Mouse (Mus musculus) limb, embryonic 15.5 days (tissue): ENCODE data around the gene Gm26992. TPM values are rescaled to one million over a fixed set of nuclear protein-coding genes. Genes with fewer than 3 reads are reported as not detected.

Experiments
- ATAC-seq: fragments of 200-750 bp; cut with Nextera tagmentation; 2 replicates; pipeline ENCODE4 v1.8.0; 2017; ENCODE audit warnings: low read depth, moderate TSS enrichment; ENCODE audit not compliant: insufficient number of reproducible peaks, low FRiP score, low TSS enrichment
- H3K27ac ChIP-seq: fragments of 300-500 bp; sonication (generic); 2 replicates; pipeline ENCODE4 v1.5.1; 2015; ENCODE audit warnings: moderate library complexity, mild to moderate bottlenecking, inconsistent platforms
- H3K27me3 ChIP-seq: fragments of 300-500 bp; sonication (generic); 2 replicates; pipeline ENCODE4 v1.6.1; 2015; ENCODE audit warnings: inconsistent platforms
- H3K36me3 ChIP-seq: fragments of 300-500 bp; sonication (generic); 2 replicates; pipeline ENCODE4 v1.6.1; 2015; ENCODE audit warnings: inconsistent platforms
- H3K4me1 ChIP-seq: fragments of 300-500 bp; sonication (generic); 2 replicates; pipeline ENCODE4 v1.6.1; 2015; ENCODE audit warnings: inconsistent platforms
- H3K4me2 ChIP-seq: fragments of 300-500 bp; sonication (generic); 2 replicates; pipeline ENCODE4 v1.6.1; 2015; ENCODE audit warnings: mild to moderate bottlenecking, inconsistent platforms
- H3K4me3 ChIP-seq: fragments of 300-500 bp; sonication (generic); 2 replicates; pipeline ENCODE4 v1.5.1; 2015; ENCODE audit warnings: mild to moderate bottlenecking, inconsistent platforms
- H3K9ac ChIP-seq: fragments of 300-500 bp; sonication (generic); 2 replicates; pipeline ENCODE4 v1.6.1; 2015; ENCODE audit warnings: inconsistent platforms
- H3K9me3 ChIP-seq: fragments of 300-500 bp; sonication (generic); 2 replicates; pipeline ENCODE4 v1.6.1; 2016; ENCODE audit warnings: inconsistent platforms
- WGBS: fragments of 180-500 bp; shearing (Covaris S2); methylation state at CpG from one replicate; pipeline ENCODE4 v1.1.7; 2015; 5-methylcytosine and 5-hydroxymethylcytosine counted together
- polyA plus RNA-seq: library from polyadenylated mRNA; unstranded; fragments of >200 nt; fragmentation: Nextera tagmentation; extraction: Ambion mirVana; gene quantifications from 2 replicates; pipeline ENCODE4 v1.2.1, GENCODE M21; 2015

Gm26992 gene
- not detected in 2 replicates for polyA plus RNA-seq

DNA sequence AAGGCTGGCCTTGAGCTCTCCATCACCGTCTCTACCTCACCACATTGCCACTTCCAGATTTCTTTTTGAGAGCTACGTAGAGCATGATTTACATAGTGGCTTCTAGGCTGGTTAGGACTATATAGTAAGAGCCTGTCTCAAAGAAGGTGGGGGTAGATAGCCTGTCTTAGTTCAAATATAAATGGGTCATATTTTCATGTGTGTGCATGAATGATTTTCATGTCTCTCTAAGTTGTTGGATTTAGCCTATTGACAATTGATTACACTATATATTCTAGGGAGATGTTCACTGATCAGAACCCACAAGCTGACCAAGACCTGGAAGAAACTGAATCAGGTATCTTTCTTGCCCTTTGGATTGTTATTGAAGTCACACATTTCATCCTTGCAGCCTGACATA lies at the start of gene Gm26992:
Gene Gm26992, plus strand, starts transcription at position 301 of the 400 bp plus-strand sequence.
- Histone ChIP-seq H3K27ac (no peak within 1 kb of the TSS), H3K4me3 (no peak within 1 kb of the TSS), H3K4me1 (no peaks in the 10 kb centered on the region), H3K36me3 (no peaks in the 10 kb centered on the region), H3K4me2 (no peak within 1 kb of the TSS), H3K9me3 (no peaks in the 10 kb centered on the region), H3K27me3 (peaks cover 7% of the 10 kb centered on the region; the same call in 1 of the 2 replicates), H3K9ac (no peak within 1 kb of the TSS)
- WGBS = 88% methylated on average over 2 of the region's 2 CpGs
- no peak for ATAC-seq

DNA sequence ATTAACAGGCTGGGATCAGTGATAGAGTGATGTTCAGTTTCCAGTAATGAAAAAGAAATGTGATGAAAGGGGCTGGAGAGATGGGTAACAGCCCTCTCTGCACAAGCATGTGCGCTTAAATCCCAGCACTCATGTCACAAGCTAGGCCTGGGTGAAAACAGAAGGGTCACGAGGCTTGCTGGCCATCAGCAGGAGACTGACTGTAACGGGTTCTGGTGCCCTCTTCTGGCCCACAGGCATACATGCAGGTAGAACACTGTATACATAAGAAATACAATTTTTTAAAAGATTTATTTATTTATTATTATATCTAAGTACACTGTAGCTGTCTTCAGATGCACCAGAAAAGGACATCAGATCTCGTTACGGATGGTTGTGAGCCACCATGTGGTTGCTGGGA lies 47.6 kb upstream of the Gm26992 start:
- Histone ChIP-seq H3K9ac (no peak overlapping the region), H3K4me2 (no peak overlapping the region), H3K27me3 (0 out of 2 replicates have a peak, but pooled peaks cover 4% of the 10 kb centered on the region), H3K36me3 (no peaks in the 10 kb centered on the region), H3K27ac (no peak overlapping the region), H3K4me1 (no peaks in the 10 kb centered on the region), H3K4me3 (no peak overlapping the region), H3K9me3 (no peaks in the 10 kb centered on the region)
- ATAC-seq = no peak
- 74% methylated on average over 5 of the region's 5 CpGs for WGBS

DNA sequence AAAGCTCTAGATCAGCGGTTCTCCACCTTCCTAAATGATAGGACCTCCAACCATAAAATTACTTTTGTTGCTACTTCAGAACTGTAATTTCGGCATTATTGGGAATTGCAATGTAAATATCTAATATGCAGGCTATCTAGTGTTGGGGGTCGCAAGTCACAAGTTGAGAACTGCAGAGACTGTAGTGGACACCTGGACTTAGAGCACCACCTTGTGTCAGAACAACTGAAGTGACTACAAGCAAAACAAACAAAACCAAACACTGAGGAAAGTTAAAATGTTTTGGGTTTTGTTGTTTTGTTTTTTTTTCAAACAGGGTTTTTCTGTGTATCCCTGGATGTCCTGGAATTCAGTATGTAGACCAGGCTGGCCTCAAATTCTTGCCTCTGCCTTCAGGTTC lies 37.3 kb upstream of the Gm26992 start:
- Histone ChIP-seq H3K9me3 (no peaks in the 10 kb centered on the region), H3K4me2 (no peak overlapping the region), H3K27ac (no peak overlapping the region), H3K4me1 (no peaks in the 10 kb centered on the region), H3K27me3 (no peaks in the 10 kb centered on the region), H3K36me3 (no peaks in the 10 kb centered on the region), H3K9ac (no peak overlapping the region), H3K4me3 (no peak overlapping the region)
- WGBS = 73% methylated on average over 3 of the region's 3 CpGs
- no peak for ATAC-seq

DNA sequence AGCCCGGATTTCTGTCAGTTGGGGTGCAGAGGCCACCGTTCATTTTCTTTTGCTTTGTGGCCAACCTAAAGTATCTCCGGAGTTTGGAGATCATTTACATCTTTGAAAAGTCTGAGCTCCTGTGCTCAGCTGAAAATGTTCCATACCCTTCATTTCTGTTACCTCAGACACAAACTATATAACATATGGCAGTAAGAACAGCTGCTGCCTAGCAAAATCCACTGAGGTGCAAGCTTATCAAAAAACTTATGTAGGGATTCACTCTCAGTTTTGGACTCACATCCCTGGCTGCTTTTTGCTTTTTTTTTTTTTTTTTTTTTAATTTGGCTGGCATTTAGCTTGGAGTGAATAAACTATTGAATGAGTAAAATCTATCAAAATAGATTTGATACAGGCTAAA lies 33.7 kb upstream of the Gm26992 start:
- H3K9ac ChIP-seq = no peak overlapping the region
- H3K4me1 ChIP-seq = no peaks in the 10 kb centered on the region
- WGBS = 56% methylated on average over 3 of the region's 3 CpGs
- no peaks in the 10 kb centered on the region for H3K9me3 ChIP-seq
- no peak for ATAC-seq
- H3K27ac ChIP-seq = no peak overlapping the region
- no peak overlapping the region for H3K4me3 ChIP-seq
- H3K36me3 ChIP-seq = no peaks in the 10 kb centered on the region
- H3K27me3 ChIP-seq = no peaks in the 10 kb centered on the region
- H3K4me2 ChIP-seq = no peak overlapping the region

DNA sequence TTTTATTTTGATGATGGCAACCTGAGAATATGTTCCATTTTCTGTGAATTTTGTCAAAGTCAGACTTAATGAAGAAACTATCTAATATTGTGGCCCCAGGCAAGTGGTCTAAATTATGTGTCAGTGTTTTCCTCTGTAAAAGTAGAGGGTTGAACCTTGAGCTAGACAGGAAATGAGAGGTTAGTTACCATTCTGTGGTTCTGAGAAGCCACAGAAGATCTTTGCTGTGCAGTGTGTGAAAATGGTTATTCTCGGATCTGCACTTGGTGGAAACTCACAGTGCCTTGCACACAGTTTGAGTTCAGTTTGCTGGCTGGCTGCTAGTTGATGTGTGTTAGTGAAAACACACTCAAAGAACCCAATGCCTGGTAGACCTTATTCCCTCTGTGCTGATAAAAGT lies 28.0 kb upstream of the Gm26992 start:
- Histone ChIP-seq H3K4me1 (no peaks in the 10 kb centered on the region), H3K27ac (no peak overlapping the region), H3K36me3 (no peaks in the 10 kb centered on the region), H3K9ac (no peak overlapping the region), H3K27me3 (0 out of 2 replicates have a peak, but pooled peaks cover 5% of the 10 kb centered on the region), H3K4me3 (no peak overlapping the region), H3K4me2 (no peak overlapping the region), H3K9me3 (no peaks in the 10 kb centered on the region)
- WGBS = 72% methylated on average over 1 of the region's 1 CpGs
- no peak for ATAC-seq

DNA sequence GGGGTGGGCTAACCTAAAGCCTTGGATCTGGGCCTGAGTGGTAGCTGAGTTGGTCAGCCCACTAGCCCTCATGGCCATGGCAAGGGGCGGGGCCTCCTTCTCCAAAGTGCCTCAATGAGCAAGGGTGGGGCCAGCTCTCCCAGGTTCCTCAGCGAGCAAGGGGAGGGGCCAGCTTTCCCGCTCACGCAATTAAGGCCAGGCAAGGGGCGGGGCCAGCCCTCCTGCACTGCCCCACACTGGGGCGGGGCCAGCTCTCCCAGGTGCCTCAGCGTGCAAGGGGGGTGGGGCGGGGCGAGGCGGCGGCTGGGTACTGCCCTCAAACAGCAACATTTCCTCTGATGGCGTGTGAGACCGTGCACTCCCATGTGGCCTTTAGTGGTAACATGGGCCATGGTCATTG lies 16.8 kb upstream of the Gm26992 start:
- no peaks in the 10 kb centered on the region for H3K4me1 ChIP-seq
- H3K36me3 ChIP-seq = no peaks in the 10 kb centered on the region
- H3K9me3 ChIP-seq = no peaks in the 10 kb centered on the region
- 44% methylated on average over 13 of the region's 13 CpGs for WGBS
- no peak overlapping the region for H3K4me2 ChIP-seq
- no peak overlapping the region for H3K4me3 ChIP-seq
- H3K9ac ChIP-seq = no peak overlapping the region
- no peak overlapping the region for H3K27ac ChIP-seq
- ATAC-seq = no peak
- H3K27me3 ChIP-seq = 0 out of 2 replicates have a peak, but pooled peaks cover 4% of the 10 kb centered on the region

DNA sequence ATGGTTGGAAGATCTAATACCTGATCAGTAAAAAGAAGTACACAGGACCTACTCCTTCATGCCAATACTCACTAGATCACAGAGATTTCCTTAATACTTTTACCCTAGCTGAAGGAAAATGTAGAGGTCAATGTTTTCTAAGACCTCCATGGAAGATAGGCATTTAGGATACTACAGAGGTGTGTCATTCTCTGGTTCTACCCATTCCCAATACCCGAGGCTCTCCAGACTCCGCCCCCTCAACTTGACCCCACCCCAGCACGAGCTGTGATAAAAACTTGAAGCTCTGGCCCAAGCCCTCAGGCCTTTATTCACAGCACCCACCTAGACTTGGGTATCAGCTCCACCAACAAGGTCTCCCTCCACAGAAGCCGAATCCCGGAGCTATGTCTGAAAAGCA lies 7.6 kb upstream of the Gm26992 start, which contains the start of gene Tsx:
Gene Tsx, plus strand, starts transcription at position 301 of the 400 bp plus-strand sequence.
- Histone ChIP-seq H3K4me1 (no peaks in the 10 kb centered on the region), H3K27ac (no peak within 1 kb of the TSS), H3K27me3 (peaks cover 15% of the 10 kb centered on the region; the same call in 1 of the 2 replicates), H3K4me2 (no peak within 1 kb of the TSS), H3K4me3 (no peak within 1 kb of the TSS), H3K36me3 (no peaks in the 10 kb centered on the region), H3K9ac (no peak within 1 kb of the TSS), H3K9me3 (no peaks in the 10 kb centered on the region)
- 72% methylated on average over 5 of the region's 5 CpGs for WGBS
- no peak for ATAC-seq

DNA sequence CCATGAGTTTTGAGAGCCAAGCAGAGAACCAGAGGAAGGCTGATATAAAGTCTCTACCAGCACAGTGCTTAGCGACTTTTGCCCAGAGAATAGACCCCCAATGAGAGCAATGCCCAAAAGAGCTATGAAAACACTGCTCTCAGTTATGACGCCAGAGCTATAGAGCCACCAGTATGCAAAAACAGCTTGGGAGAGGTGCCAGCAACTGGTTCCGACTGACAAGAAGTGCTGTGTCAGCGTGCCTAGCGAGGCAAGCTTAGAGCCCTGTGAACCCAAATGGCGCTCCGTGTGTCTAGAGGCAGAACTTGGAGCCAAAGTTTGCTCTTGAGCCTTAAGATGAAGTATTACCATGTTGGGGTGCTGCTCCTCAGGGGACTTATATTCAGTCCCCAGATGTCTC lies 5.9 kb downstream of the Gm26992 start:
- Histone ChIP-seq H3K9me3 (no peaks in the 10 kb centered on the region), H3K4me1 (no peaks in the 10 kb centered on the region), H3K4me3 (no peak overlapping the region), H3K27me3 (peaks cover 4% of the 10 kb centered on the region; the same call in 1 of the 2 replicates), H3K4me2 (no peak overlapping the region), H3K36me3 (no peaks in the 10 kb centered on the region), H3K27ac (no peak overlapping the region), H3K9ac (no peak overlapping the region)
- 71% methylated on average over 7 of the region's 7 CpGs for WGBS
- ATAC-seq = no peak

DNA sequence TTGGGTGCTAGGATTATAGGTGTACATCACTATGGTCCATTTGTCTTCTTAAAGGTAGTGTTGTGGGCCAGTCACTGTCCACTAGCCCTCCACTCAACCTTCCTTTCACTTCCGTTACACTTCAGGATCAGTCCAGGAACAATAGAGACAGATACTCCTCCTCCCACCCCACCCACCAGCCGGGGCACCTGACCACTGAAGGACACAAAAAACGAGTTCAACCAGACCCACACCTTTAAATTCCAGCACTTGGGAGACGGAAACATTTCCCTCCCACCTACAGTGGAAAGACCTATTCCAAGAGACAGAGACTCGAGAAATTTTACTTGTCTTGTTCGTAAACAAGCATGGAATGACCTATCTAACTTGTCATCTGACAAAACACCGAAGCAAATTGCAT lies 10.5 kb downstream of the Gm26992 start:
- ATAC-seq = no peak
- Histone ChIP-seq H3K4me3 (no peak overlapping the region), H3K9me3 (no peaks in the 10 kb centered on the region), H3K9ac (no peak overlapping the region), H3K27me3 (peaks cover 12% of the 10 kb centered on the region; the same call in 1 of the 2 replicates), H3K4me1 (no peaks in the 10 kb centered on the region), H3K36me3 (no peaks in the 10 kb centered on the region), H3K4me2 (no peak overlapping the region), H3K27ac (no peak overlapping the region)
- WGBS = 66% methylated on average over 7 of the region's 7 CpGs

DNA sequence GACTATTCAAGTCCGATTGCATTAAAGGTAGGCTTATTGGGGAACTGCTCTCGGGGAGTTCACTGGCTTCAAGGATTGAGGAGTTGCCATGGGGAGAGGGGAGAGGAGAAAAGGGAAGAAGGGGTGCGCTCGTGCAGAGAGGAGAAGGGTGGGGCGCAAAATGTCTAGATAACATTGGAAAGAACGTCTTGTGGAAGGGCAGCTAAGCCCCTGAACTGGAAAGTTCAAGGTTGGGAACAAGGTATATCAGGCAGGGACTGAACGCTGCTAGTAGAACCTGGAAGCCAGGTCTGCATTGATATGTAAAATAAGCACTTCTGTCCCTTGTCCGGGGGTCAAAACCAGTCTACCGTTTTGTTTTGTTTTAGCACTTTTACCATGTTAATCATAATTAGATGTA lies 16.2 kb downstream of the Gm26992 start:
- peaks cover 24% of the 10 kb centered on the region for H3K27me3 ChIP-seq
- no peak for ATAC-seq

DNA sequence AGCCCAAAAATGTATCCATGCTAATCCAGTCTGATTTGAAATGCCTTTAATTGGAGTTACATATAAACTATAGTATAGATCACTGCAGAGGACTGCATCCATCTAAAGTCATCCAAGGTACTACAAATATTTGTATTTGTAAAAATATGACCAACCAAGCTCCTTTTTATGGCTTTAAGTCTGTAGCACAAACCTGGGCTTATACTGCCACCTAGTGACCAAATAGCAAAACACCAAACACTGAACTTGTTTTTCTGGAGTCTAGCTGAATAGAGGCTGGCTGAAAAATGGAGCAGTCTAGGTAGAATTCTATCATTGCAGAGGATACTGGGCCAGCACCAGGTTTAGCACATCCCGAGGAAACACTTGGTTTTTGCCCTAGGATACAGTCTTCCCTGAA lies 19.0 kb downstream of the Gm26992 start:
- H3K27me3 ChIP-seq = peaks cover 25% of the 10 kb centered on the region
- ATAC-seq = no peak
- WGBS = 0% methylated on average over 1 of the region's 1 CpGs
- H3K4me3 ChIP-seq = no peak overlapping the region
- no peak overlapping the region for H3K27ac ChIP-seq
- no peak overlapping the region for H3K9ac ChIP-seq
- no peaks in the 10 kb centered on the region for H3K4me1 ChIP-seq
- no peaks in the 10 kb centered on the region for H3K36me3 ChIP-seq
- no peak overlapping the region for H3K4me2 ChIP-seq
- no peaks in the 10 kb centered on the region for H3K9me3 ChIP-seq

More for the DNA sequence above, 16.2 kb downstream of the Gm26992 start:
- no peak overlapping the region for H3K4me3 ChIP-seq
- 23% methylated on average over 9 of the region's 9 CpGs for WGBS
- H3K27ac ChIP-seq = no peak overlapping the region
- H3K4me2 ChIP-seq = no peak overlapping the region
- no peaks in the 10 kb centered on the region for H3K9me3 ChIP-seq
- no peaks in the 10 kb centered on the region for H3K4me1 ChIP-seq
- no peaks in the 10 kb centered on the region for H3K36me3 ChIP-seq
- H3K9ac ChIP-seq = no peak overlapping the region

DNA sequence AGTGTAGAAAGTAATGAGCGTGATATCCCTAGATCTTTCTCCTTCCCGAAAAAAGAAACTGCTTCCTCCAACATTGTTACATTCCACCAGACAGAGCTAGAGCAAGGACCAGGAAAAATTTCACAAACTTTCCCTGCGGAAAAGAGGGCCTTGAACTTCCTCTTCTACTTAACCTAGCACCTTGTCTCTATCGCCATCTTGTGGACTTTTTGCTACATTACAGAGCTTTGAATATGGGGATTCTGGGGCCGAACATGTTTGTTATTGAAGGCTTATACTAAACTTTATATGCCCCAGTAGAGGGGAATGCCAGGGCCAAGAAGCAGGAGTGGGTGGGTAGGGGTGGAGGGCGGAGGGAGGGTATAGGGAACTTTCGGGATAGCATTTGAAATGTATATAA lies 21.9 kb downstream of the Gm26992 start:
- 39% methylated on average over 7 of the region's 7 CpGs for WGBS
- no peak overlapping the region for H3K4me2 ChIP-seq
- ATAC-seq = no peak
- H3K27me3 ChIP-seq = peaks cover 26% of the 10 kb centered on the region
- no peaks in the 10 kb centered on the region for H3K9me3 ChIP-seq
- H3K36me3 ChIP-seq = no peaks in the 10 kb centered on the region
- H3K27ac ChIP-seq = no peak overlapping the region
- no peak overlapping the region for H3K9ac ChIP-seq
- H3K4me3 ChIP-seq = no peak overlapping the region
- 0 out of 2 replicates have a peak, but pooled peaks cover 4% of the 10 kb centered on the region for H3K4me1 ChIP-seq
